15 mouse cellular contexts compared by ENCODE assay signal in the genomic region with DNA sequence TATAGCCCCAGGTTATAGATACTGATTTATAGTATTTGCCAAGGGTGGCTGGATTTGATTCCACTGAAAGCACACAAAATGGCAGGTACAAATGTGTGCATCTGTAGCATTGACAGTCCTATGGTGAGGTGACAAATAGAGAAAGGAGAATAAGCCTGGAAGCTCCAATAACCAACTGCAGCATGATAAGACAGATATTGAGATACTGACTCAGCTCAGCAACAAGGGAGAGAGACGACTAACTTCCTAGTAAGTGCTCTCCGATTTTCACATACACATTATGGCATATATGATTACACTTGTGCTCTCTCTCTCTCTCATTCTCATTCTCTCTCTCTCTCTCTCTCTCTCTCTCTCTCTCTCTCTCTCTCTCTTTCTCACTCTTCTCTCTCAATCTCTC.
"Had no signal": no experiment of that assay in that cellular context is flagged by ENCODE, and none has a peak within 500 bp of the region (broad histone marks: within the 10 kb centered on the region; RNA-seq: fewer than 3 reads in every experiment).

No protein-coding gene starts in this region.

- H3K4me3 ChIP-seq: layer of hippocampus, adult 2 months; limb, embryonic 10.5 days; liver, embryonic 15.5 days; midbrain, embryonic 10.5 days; neural tube, embryonic 13.5 days had no signal

- DNase-seq: kidney, adult 9 months; kidney, postnatal 4 days; lung, adult 2 months; lung, postnatal 4 days; retina, postnatal 1 day; right cerebral cortex, postnatal 4 days; spleen, adult 18-20 months; thymus, adult 18-20 months; thymus, postnatal 14 days had no signal

- H3K4me1 ChIP-seq: limb, embryonic 10.5 days; liver, embryonic 15.5 days; midbrain, embryonic 10.5 days; neural tube, embryonic 13.5 days had no signal

- ATAC-seq: lung, postnatal 0 days had no signal

- H3K9me3 ChIP-seq: limb, embryonic 10.5 days; liver, embryonic 15.5 days; midbrain, embryonic 10.5 days; neural tube, embryonic 13.5 days had no signal

- H3K27me3 ChIP-seq: liver, embryonic 15.5 days; neural tube, embryonic 13.5 days had no signal

- H3K36me3 ChIP-seq: limb, embryonic 10.5 days; liver, embryonic 15.5 days; midbrain, embryonic 10.5 days; neural tube, embryonic 13.5 days had no signal
